ENCODE assay signal across 7 mouse cellular contexts in genomic region chr14:31493901-31494300, GRCm38 (mm10). TPM values are rescaled to one million over a fixed set of nuclear protein-coding genes. Genes with fewer than 3 reads are reported as not detected.
DNase-seq lines count a peak whose midpoint lies in the region; ATAC-seq lines count a peak whose summit lies in the region.

No protein-coding gene starts in this region.

- DNase-seq in thymus, postnatal 0 days (ENCODE audit: low spot score) = peak; percentile 10
- no peak for DNase-seq in thymus, postnatal 25 days
- no peak for DNase-seq in forebrain, embryonic 11.5 days (ENCODE audit: low spot score)
- DNase-seq in liver, embryonic 13.5 days = no peak
- no peak for DNase-seq in cerebellum, adult 9-11 months
- no peak for DNase-seq in adrenal gland, adult (ENCODE audit: inconsistent age in 2 of 2, low spot score in 1 of 2)
- DNase-seq in layer of hippocampus, postnatal 25 days (ENCODE audit: extremely low spot score in 1 of 2, low spot score in 1 of 2) = no peak

- H3K4me2 ChIP-seq in forebrain, embryonic 11.5 days (ENCODE audit: low read depth, low read length, severe bottlenecking) = peak overlapping the region; percentile 93
- H3K4me2 ChIP-seq in liver, embryonic 13.5 days = peak overlapping the region; percentile 84

- H3K27ac ChIP-seq in forebrain, embryonic 11.5 days (ENCODE audit: low read depth, low read length) = no peak overlapping the region
- peak overlapping the region; percentile 89 for H3K27ac ChIP-seq in liver, embryonic 13.5 days

- H3K9ac ChIP-seq in forebrain, embryonic 11.5 days (ENCODE audit: low read length) = peak overlapping the region; percentile 93
- peak overlapping the region; percentile 92 for H3K9ac ChIP-seq in liver, embryonic 13.5 days

- H3K36me3 ChIP-seq in forebrain, embryonic 11.5 days (ENCODE audit: control insufficient read depth, insufficient read depth, low read length) = peaks cover 2% of the 10 kb centered on the region; the same call in 1 of the 2 replicates
- peaks cover 56% of the 10 kb centered on the region for H3K36me3 ChIP-seq in liver, embryonic 13.5 days

- no peaks in the 10 kb centered on the region for H3K27me3 ChIP-seq in forebrain, embryonic 11.5 days (ENCODE audit: control insufficient read depth, insufficient read depth, low read length)
- H3K27me3 ChIP-seq in liver, embryonic 13.5 days = no peaks in the 10 kb centered on the region

- no peaks in the 10 kb centered on the region for H3K9me3 ChIP-seq in forebrain, embryonic 11.5 days (ENCODE audit: control insufficient read depth, low read length)
- no peaks in the 10 kb centered on the region for H3K9me3 ChIP-seq in liver, embryonic 13.5 days (replicated peaks)

- peak overlapping the region; percentile 92 for H3K4me3 ChIP-seq in forebrain, embryonic 11.5 days (ENCODE audit: low read depth, low read length)
- H3K4me3 ChIP-seq in liver, embryonic 13.5 days (replicated peaks) = peak overlapping the region; percentile 88

- WGBS in forebrain, embryonic 11.5 days = 49% methylated on average over 9 of the region's 9 CpGs
- WGBS in liver, embryonic 13.5 days (ENCODE audit: insufficient replicate concordance) = 23% methylated on average over 9 of the region's 9 CpGs

- ATAC-seq in forebrain, embryonic 11.5 days (replicated peaks; ENCODE audit: low FRiP score) = no peak
- no peak for ATAC-seq in liver, embryonic 13.5 days (ENCODE audit: low read depth)

- peaks cover 12% of the 10 kb centered on the region for H3K4me1 ChIP-seq in forebrain, embryonic 11.5 days (replicated peaks; ENCODE audit: control insufficient read depth, insufficient read depth, low read length)
- peaks cover 51% of the 10 kb centered on the region for H3K4me1 ChIP-seq in liver, embryonic 13.5 days (replicated peaks)

RNA-seq across cellular contexts. Expression of gene Eaf1, which starts 0.3 kb away (rescaled TPM):
- 47.2 and 52.6 TPM in 2 replicates for polyA plus RNA-seq in thymus, postnatal 0 days (2015; fragmentation: Nextera tagmentation; extraction: Ambion mirVana)
- polyA plus RNA-seq in forebrain, embryonic 11.5 days (2014; fragmentation: Nextera tagmentation; extraction: Ambion mirVana) = 24.7 and 25.7 TPM in 2 replicates
- polyA plus RNA-seq in liver, embryonic 13.5 days (2015; fragmentation: Nextera tagmentation; extraction: Ambion mirVana) = 24.1 and 31.7 TPM in 2 replicates
- 10 to 100 TPM; 12.6 to 15.4 TPM for total RNA-seq in layer of hippocampus, postnatal 25 days (2021)

RNA-seq across cellular contexts. Expression of gene Mettl6, which starts 0.9 kb away (rescaled TPM):
- polyA plus RNA-seq in thymus, postnatal 0 days (2015; fragmentation: Nextera tagmentation; extraction: Ambion mirVana) = 149 and 164 TPM in 2 replicates
- 85.0 and 89.8 TPM in 2 replicates for polyA plus RNA-seq in forebrain, embryonic 11.5 days (2014; fragmentation: Nextera tagmentation; extraction: Ambion mirVana)
- polyA plus RNA-seq in liver, embryonic 13.5 days (2015; fragmentation: Nextera tagmentation; extraction: Ambion mirVana) = 36.5 and 43.0 TPM in 2 replicates
- total RNA-seq in layer of hippocampus, postnatal 25 days (2021) = 10 to 100 TPM; 27.2 to 28.6 TPM

RNA-seq across cellular contexts. Expression of gene Sh3bp5, which starts 58.0 kb away (rescaled TPM):
- polyA plus RNA-seq in thymus, postnatal 0 days (2015; fragmentation: Nextera tagmentation; extraction: Ambion mirVana) = 20.3 and 20.7 TPM in 2 replicates
- 15.8 and 17.4 TPM in 2 replicates for polyA plus RNA-seq in forebrain, embryonic 11.5 days (2014; fragmentation: Nextera tagmentation; extraction: Ambion mirVana)
- polyA plus RNA-seq in liver, embryonic 13.5 days (2015; fragmentation: Nextera tagmentation; extraction: Ambion mirVana) = 13.3 and 16.2 TPM in 2 replicates
- total RNA-seq in layer of hippocampus, postnatal 25 days (2021) = 100 to 1,000 TPM; 135 to 147 TPM
